Mouse (Mus musculus): Measurements from ENCODE around the gene Eva1a.

GRCm38 (mm10) chr6:82084235-82084634 is 43.4 kb downstream of the Eva1a start:
- TF ChIP-seq GATA1 (IDR thresholded peaks at IDR 0.05; ENCODE audit: borderline replicate concordance, low read length) (no peak), FLI1 (IDR thresholded peaks at IDR 0.05; ENCODE audit: low read length) (no peak)
